Mouse (Mus musculus) embryonic facial prominence, embryonic 13.5 days (tissue): ENCODE results near the gene Prame. TPM values are rescaled to one million over a fixed set of nuclear protein-coding genes. Genes with fewer than 3 reads are reported as not detected.

Experiments
- polyA plus RNA-seq: library from polyadenylated mRNA; unstranded; fragments of >200 nt; fragmentation: Nextera tagmentation; extraction: Ambion mirVana; gene quantifications from 2 replicates; pipeline ENCODE4 v1.2.1, GENCODE M21; 2015

Prame gene
- polyA plus RNA-seq, 1 experiment from 2014 or later: not detected

Other genes starting within 250 kb of the Prame start
- not detected in 2 replicates for gene Gm7903, start 193.9 kb downstream of the Prame start, polyA plus RNA-seq
- gene AV320801, start 133.1 kb downstream of the Prame start, polyA plus RNA-seq: not detected in 2 replicates
- not detected in 2 replicates for gene Nxf7, start 28.9 kb downstream of the Prame start, polyA plus RNA-seq
- gene Tcp11x2, start 66.1 kb upstream of the Prame start, polyA plus RNA-seq: 0.11 TPM in 1 of 2 replicates, not detected in the other
- not detected in 2 replicates for gene Tmsb15a, start 97.6 kb upstream of the Prame start, polyA plus RNA-seq
- 14.0 and 14.5 TPM in 2 replicates for gene Armcx5, start 115.0 kb upstream of the Prame start, polyA plus RNA-seq
- 52.5 and 56.0 TPM in 2 replicates for gene Gprasp1, start 115.0 kb upstream of the Prame start, polyA plus RNA-seq
- 66.0 and 67.2 TPM in 2 replicates for gene Bhlhb9, start 169.9 kb upstream of the Prame start, polyA plus RNA-seq
- 46.5 and 50.1 TPM in 2 replicates for gene Gprasp2, start 211.3 kb upstream of the Prame start, polyA plus RNA-seq